Mouse (Mus musculus): Measurements from ENCODE around the gene Carmil1.

DNA sequence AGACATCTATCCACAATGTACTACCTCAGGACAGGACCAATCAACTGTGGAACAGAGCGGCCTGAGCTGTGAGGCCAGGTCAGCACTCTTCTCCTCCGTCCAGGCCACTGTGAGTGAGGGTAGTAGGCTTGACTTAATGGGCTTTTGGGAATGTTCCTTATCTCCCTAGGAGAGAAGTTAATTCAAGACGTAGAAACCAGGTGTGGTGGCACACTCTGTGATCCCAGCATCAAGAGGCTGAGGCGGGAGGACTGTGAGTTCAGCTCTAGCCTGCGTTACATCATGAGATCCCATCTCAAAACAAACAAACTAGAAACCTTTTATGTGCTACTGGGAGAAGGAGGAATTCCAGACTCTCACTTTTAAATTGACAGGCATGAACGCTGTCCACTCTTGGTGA is 154.7 kb downstream of the Carmil1 start:
- TF ChIP-seq POLR2A (IDR thresholded peaks at IDR 0.05; ENCODE audit: low read depth, low read length) = no peak
- no peak for TF ChIP-seq CTCF (IDR thresholded peaks at IDR 0.05; ENCODE audit: borderline replicate concordance, insufficient read depth, low read length)
